Mouse (Mus musculus) cortical plate, adult 2 months (tissue): ENCODE measurements around the gene Farp1.

Source experiments
- CTCF ChIP-seq: fragments of 200-500 bp; IDR thresholded peaks from 2 replicates; pipeline ENCODE4 v1.5.1; 2011; ENCODE audit warnings: mild to moderate bottlenecking, control low read depth, low read length; ENCODE audit not compliant: insufficient read depth; ENCODE audit errors: extremely low read depth
- POLR2A ChIP-seq: fragments of 200-500 bp; IDR thresholded peaks from 2 replicates; pipeline ENCODE4 v1.6.1; 2011; ENCODE audit warnings: mild to moderate bottlenecking, low read length, control low read depth; ENCODE audit not compliant: insufficient read depth; ENCODE audit errors: extremely low read depth

DNA sequence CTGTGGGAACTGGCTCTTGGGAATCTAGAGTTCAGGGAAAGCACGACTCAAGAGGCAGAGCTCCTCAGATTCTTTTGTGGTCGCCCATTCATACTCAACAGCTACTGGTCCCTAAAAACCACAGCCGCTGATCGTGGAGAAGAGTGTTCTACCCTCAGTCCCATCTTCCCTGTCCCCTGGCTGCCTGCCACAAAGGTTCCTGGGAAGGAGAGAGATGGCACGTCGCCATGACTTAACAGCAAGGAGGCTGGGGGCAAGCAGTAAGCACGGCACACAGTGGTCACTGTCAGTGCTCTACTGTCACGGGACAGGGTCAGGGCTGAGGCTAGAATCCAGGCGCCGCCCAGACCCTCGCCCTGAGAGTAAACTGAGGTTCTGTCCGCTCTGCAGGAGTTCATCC lies 240.0 kb downstream of the Farp1 start:
- no peak for TF ChIP-seq CTCF
- no peak for TF ChIP-seq POLR2A
